Mouse (Mus musculus) liver, embryonic 11.5 days (tissue): ENCODE data around the gene Asic2. TPM values are rescaled to one million over a fixed set of nuclear protein-coding genes. Genes with fewer than 3 reads are reported as not detected.

Experiments
- ATAC-seq: fragments of 200-750 bp; cut with Nextera tagmentation; replicated peaks from 2 replicates; pipeline ENCODE4 v1.8.0; 2017; ENCODE audit warnings: moderate number of reproducible peaks, mild to moderate bottlenecking, moderate TSS enrichment, moderate library complexity; ENCODE audit not compliant: low FRiP score
- DNase-seq: peaks from one replicate; pipeline ENCODE4 v3.0.0-alpha.2; 2017; ENCODE audit warnings: low spot score
- H3K27ac ChIP-seq: fragments of 300-500 bp; sonication (generic); 2 replicates; pipeline ENCODE4 v1.5.1; 2014; ENCODE audit warnings: mild to moderate bottlenecking, low read depth, low read length, control low read depth
- H3K27me3 ChIP-seq: fragments of 300-500 bp; sonication (generic); replicated peaks from 2 replicates; pipeline ENCODE4 v1.6.1; 2014; ENCODE audit warnings: low read length, mixed read lengths; ENCODE audit not compliant: control insufficient read depth, insufficient read depth
- H3K36me3 ChIP-seq: fragments of 300-500 bp; sonication (generic); 2 replicates; pipeline ENCODE4 v1.6.1; 2014; ENCODE audit warnings: mild to moderate bottlenecking, low read length, moderate library complexity, mixed read lengths; ENCODE audit not compliant: control insufficient read depth, insufficient read depth
- H3K4me1 ChIP-seq: fragments of 300-500 bp; sonication (generic); replicated peaks from 2 replicates; pipeline ENCODE4 v1.6.1; 2014; ENCODE audit warnings: low read length, mixed read lengths; ENCODE audit not compliant: control insufficient read depth, insufficient read depth
- H3K4me2 ChIP-seq: fragments of 300-500 bp; sonication (generic); 2 replicates; pipeline ENCODE4 v1.6.1; 2014; ENCODE audit warnings: mild to moderate bottlenecking, control low read depth, moderate library complexity
- H3K4me3 ChIP-seq: fragments of 300-500 bp; sonication (generic); 2 replicates; pipeline ENCODE4 v1.5.1; 2014; ENCODE audit warnings: low read depth, low read length, control low read depth
- H3K9ac ChIP-seq: fragments of 300-500 bp; sonication (generic); 2 replicates; pipeline ENCODE4 v1.6.1; 2014; ENCODE audit warnings: low read depth, low read length, control low read depth
- H3K9me3 ChIP-seq: fragments of 300-500 bp; sonication (generic); 2 replicates; pipeline ENCODE4 v1.6.1; 2016; ENCODE audit warnings: low read length, inconsistent platforms, mixed read lengths; ENCODE audit not compliant: control insufficient read depth
- WGBS: fragments of 180-500 bp; shearing (Covaris S2); extraction: QIAGEN DNeasy Blood & Tissue Kit; methylation state at CpG from one replicate; pipeline ENCODE4 v1.1.7; 2014; 5-methylcytosine and 5-hydroxymethylcytosine counted together
- polyA plus RNA-seq: library from polyadenylated mRNA; unstranded; fragments of >200 nt; fragmentation: Nextera tagmentation; extraction: Ambion mirVana; gene quantifications from 2 replicates; pipeline ENCODE4 v1.2.1, GENCODE M21; 2014

The Asic2 gene
- polyA plus RNA-seq, 1 experiment from 2014 or later, result 0.27 TPM

DNA sequence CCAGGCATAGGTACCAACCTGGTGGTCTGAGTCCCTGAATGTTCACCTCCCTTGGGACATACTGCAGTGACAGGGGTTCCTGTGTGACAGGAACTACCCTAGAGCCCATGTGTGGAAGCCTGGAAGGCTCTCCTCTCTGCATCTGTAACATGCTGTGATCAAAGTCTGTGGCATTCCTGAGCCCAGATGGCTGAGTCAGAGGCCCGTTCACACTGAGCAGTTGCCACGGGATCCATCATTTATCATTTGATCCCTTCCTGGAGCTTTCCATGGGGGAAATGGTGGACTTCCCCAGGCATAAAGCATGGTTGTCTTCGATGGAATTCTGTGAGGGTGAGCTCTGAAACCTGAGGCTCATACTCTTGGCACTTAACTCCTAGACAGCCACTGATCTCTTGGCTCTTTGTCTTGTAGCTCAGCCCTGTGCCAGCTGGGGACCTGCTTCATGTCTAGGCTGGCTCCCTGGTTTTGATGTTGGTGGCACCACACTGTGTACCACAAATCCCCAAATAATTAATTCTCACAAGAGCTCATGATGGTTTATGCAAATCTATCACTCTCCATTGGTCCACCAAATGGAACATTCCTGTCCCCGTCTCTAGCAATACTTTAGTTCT lies 1054.7 kb downstream of the Asic2 start:
- Histone ChIP-seq H3K36me3 (no peaks in the 10 kb centered on the region), H3K27ac (no peak overlapping the region), H3K9me3 (no peaks in the 10 kb centered on the region; the same call in 1 of the 2 replicates), H3K9ac (no peak overlapping the region), H3K27me3 (no peaks in the 10 kb centered on the region), H3K4me2 (no peak overlapping the region), H3K4me1 (no peaks in the 10 kb centered on the region), H3K4me3 (no peak overlapping the region)
- ATAC-seq (no peak), DNase-seq (no peak)
- WGBS, result 48% methylated on average over 4 of the region's 4 CpGs

GRCm38 (mm10) chr11:80912721-80913120 lies 1055.5 kb downstream of the Asic2 start:
- H3K9ac ChIP-seq, result no peak overlapping the region

DNA sequence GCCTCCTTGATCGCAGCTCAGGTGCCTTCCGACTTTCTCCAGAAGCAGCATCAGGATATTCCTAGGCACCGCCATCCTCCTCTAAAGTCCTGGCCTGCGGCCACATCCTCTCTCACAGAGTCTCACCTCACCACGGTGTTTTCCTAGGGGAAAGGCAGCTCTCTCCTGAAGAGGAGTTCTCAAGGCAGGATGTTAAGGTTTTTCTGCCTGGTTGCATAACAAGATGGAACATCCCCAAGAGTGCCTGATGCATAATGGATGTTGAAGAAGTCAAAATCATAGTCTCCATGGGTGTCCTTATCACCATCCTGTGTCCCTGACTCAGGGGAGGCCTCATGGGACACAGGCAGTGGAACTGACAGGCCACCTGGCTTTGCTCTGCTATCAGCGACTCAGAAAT lies 1060.4 kb downstream of the Asic2 start:
- Histone ChIP-seq H3K27ac (no peak overlapping the region), H3K9me3 (no peaks in the 10 kb centered on the region), H3K4me1 (no peaks in the 10 kb centered on the region), H3K4me3 (no peak overlapping the region), H3K36me3 (no peaks in the 10 kb centered on the region), H3K27me3 (no peaks in the 10 kb centered on the region), H3K4me2 (no peak overlapping the region), H3K9ac (no peak overlapping the region)
- ATAC-seq (no peak), DNase-seq (no peak)
- WGBS, result 83% methylated on average over 6 of the region's 6 CpGs

More at GRCm38 (mm10) chr11:80912721-80913120, 1055.5 kb downstream of the Asic2 start:
- H3K4me2 ChIP-seq, result no peak overlapping the region
- WGBS, result 69% methylated on average over 5 of the region's 5 CpGs
- no peaks in the 10 kb centered on the region for H3K4me1 ChIP-seq
- H3K27ac ChIP-seq, result no peak overlapping the region
- no peak for DNase-seq
- H3K36me3 ChIP-seq, result no peaks in the 10 kb centered on the region
- ATAC-seq, result no peak
- H3K4me3 ChIP-seq, result no peak overlapping the region
- H3K9me3 ChIP-seq, result no peaks in the 10 kb centered on the region; the same call in 1 of the 2 replicates
- no peaks in the 10 kb centered on the region for H3K27me3 ChIP-seq

DNA sequence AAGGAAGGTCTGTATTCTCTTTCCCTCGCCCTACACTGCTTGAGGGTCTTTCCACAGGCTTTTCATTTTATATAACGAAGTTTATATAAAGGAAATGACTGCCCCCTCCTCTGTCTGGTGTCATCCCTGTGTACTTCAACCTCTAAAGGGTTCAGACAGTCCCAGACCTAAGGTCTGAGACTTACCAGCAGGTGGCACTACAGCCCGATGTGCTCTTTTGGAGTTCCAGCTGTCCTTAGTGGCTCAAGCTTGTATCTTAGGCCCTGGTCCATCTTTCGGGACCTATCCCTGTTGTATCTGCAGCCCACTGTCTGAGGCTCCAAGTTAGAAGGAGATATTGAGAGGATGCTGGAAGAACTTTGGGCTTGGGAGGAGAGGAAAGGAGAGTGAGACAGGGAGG lies 1061.8 kb downstream of the Asic2 start:
- Histone ChIP-seq H3K4me3 (no peak overlapping the region), H3K27me3 (no peaks in the 10 kb centered on the region), H3K9ac (no peak overlapping the region), H3K27ac (no peak overlapping the region), H3K9me3 (no peaks in the 10 kb centered on the region), H3K36me3 (no peaks in the 10 kb centered on the region), H3K4me1 (no peaks in the 10 kb centered on the region), H3K4me2 (no peak overlapping the region)
- 25% methylated on average over 4 of the region's 4 CpGs for WGBS
- DNase-seq (no peak), ATAC-seq (no peak)

DNA sequence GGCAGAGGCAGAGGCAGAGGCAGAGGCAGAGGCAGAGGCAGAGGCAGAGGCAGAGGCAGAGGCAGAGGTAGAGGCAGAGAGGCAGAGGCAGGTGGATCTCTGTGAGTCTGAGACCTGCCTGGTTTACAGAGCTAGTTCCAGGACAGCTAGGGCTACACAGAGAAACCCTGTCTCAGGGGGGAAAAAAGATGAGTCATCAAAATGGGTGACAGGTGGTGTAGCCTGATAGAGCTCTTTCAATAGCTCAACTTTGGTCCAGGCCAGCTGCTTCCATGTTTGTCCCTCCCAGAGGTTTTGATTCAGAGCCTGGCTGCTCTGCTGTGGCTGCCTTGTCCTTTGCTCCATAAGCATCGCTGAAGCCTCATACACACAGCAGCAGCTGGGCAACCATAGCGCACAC lies 1063.7 kb downstream of the Asic2 start:
- no peaks in the 10 kb centered on the region for H3K9me3 ChIP-seq
- no peak overlapping the region for H3K4me2 ChIP-seq
- no peaks in the 10 kb centered on the region for H3K36me3 ChIP-seq
- no peak overlapping the region for H3K27ac ChIP-seq
- WGBS, result 74% methylated on average over 2 of the region's 2 CpGs
- H3K4me1 ChIP-seq, result no peaks in the 10 kb centered on the region
- H3K9ac ChIP-seq, result no peak overlapping the region
- DNase-seq (no peak), ATAC-seq (no peak)
- no peaks in the 10 kb centered on the region for H3K27me3 ChIP-seq
- no peak overlapping the region for H3K4me3 ChIP-seq

- ATAC-seq (no peak), DNase-seq (no peak)
- no peak overlapping the region for H3K27ac ChIP-seq
- H3K4me3 ChIP-seq, result no peak overlapping the region
- H3K4me1 ChIP-seq, result no peaks in the 10 kb centered on the region
- H3K27me3 ChIP-seq, result no peaks in the 10 kb centered on the region
- no peaks in the 10 kb centered on the region for H3K36me3 ChIP-seq
- no peaks in the 10 kb centered on the region for H3K9me3 ChIP-seq
- H3K4me2 ChIP-seq, result no peak overlapping the region
- H3K9ac ChIP-seq, result no peak overlapping the region
- 85% methylated on average over 10 of the region's 10 CpGs for WGBS
These were observed 1064.8 kb downstream of the Asic2 start for GRCm38 (mm10) chr11:80903426-80903825.

GRCm38 (mm10) chr11:80902664-80903063 lies 1065.6 kb downstream of the Asic2 start:
- Histone ChIP-seq H3K36me3 (no peaks in the 10 kb centered on the region), H3K9ac (no peak overlapping the region), H3K27ac (no peak overlapping the region), H3K4me2 (no peak overlapping the region), H3K9me3 (no peaks in the 10 kb centered on the region), H3K4me1 (no peaks in the 10 kb centered on the region), H3K4me3 (no peak overlapping the region), H3K27me3 (no peaks in the 10 kb centered on the region)
- WGBS, result 61% methylated on average over 7 of the region's 7 CpGs
- no peak for DNase-seq
- ATAC-seq, result no peak

DNA sequence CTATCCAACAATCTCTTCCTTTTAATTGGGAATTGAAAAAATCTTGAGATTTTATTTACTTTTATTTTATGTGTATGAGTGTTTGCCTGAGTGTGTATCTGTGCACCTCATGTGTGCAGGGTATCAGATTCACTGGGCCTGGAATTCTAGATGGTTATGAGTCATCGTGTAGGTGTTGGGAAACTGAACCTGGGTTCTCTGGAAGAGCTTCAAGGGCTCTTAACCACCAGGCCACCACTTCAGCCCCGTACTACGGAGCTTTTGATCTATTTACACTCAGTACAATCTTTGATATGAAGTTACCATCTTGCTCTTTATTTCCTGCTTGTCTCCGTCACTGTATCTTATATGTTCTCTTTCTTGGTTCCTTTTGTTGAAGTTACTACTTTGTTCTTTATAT lies 1067.7 kb downstream of the Asic2 start:
- H3K4me1 ChIP-seq, result no peaks in the 10 kb centered on the region
- no peaks in the 10 kb centered on the region for H3K9me3 ChIP-seq
- no peak for ATAC-seq
- H3K27me3 ChIP-seq, result no peaks in the 10 kb centered on the region
- no peak overlapping the region for H3K9ac ChIP-seq
- no peaks in the 10 kb centered on the region for H3K36me3 ChIP-seq
- WGBS, result 72% methylated on average over 4 of the region's 4 CpGs
- no peak overlapping the region for H3K27ac ChIP-seq
- no peak overlapping the region for H3K4me3 ChIP-seq
- no peak overlapping the region for H3K4me2 ChIP-seq
- no peak for DNase-seq

GRCm38 (mm10) chr11:80895853-80896252 lies 1072.4 kb downstream of the Asic2 start:
- Histone ChIP-seq H3K9ac (no peak overlapping the region), H3K27ac (no peak overlapping the region), H3K4me3 (no peak overlapping the region), H3K27me3 (no peaks in the 10 kb centered on the region), H3K4me1 (no peaks in the 10 kb centered on the region), H3K9me3 (no peaks in the 10 kb centered on the region), H3K36me3 (no peaks in the 10 kb centered on the region), H3K4me2 (no peak overlapping the region)
- no peak for DNase-seq
- 85% methylated on average over 3 of the region's 3 CpGs for WGBS
- no peak for ATAC-seq
